Mouse (Mus musculus) kidney, adult 2 months (tissue): ENCODE data around the gene D630023F18Rik.

ENCODE experiments used
- CTCF ChIP-seq: fragments of 200-500 bp; conservative IDR thresholded peaks from 2 replicates; pipeline ENCODE4 v1.5.1; 2011; ENCODE audit warnings: low read depth, mild to moderate bottlenecking, control low read depth, low read length, moderate library complexity, mixed read lengths; ENCODE audit not compliant: insufficient read depth, insufficient read length
- POLR2A ChIP-seq: fragments of 200-500 bp; IDR thresholded peaks from one replicate; pipeline ENCODE4 v1.6.1; 2011; ENCODE audit warnings: low read depth, low read length, control low read depth

DNA sequence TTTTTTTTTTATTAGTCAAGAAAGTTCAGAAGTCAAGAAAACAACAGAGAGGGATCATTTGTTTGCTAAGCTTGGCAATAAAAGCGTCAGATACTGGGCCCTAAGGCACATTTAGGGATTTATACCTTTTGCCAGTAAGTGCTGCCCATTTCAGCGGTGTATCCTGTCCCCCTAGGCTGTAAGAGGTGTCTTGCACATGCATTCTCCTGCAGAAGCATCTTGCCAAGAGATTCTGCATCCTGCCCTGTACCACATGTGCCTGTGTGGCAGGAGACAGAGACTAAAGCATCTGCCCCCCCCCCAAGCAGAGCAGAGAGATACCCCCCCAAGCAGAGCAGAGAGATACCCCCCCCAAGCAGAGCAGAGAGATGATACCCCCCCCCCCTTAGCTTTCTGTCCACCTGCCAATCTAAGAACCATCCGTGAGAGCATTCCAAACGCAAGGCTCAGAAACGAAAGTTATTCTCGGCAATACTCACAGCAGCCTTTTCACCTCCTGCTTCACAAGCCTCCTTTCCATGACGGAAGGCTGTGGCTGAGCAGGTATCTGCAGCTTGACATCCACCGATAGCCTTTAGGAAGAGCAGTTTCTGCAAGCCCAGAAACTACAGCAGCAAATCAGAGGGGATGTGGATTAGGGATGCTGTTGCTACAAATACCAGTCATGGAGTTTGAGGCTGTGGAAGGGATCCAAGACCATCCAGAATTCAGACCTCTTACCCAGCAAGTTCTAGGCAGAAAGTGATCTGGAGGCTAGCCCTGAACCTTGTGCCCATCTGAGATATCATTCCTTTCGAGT, at the start of gene D630023F18Rik:
- TF ChIP-seq CTCF (no peak), POLR2A (no peak)
